Mouse (Mus musculus) lung, adult 2 months (tissue): Measurements from ENCODE around the gene Fbxo9.

Source experiments
- CTCF ChIP-seq: fragments of 200-500 bp; IDR thresholded peaks from 2 replicates; pipeline ENCODE4 v1.5.1; 2011; ENCODE audit warnings: mild to moderate bottlenecking, low read length, control low read depth; ENCODE audit not compliant: insufficient read depth
- POLR2A ChIP-seq: fragments of 200-500 bp; IDR thresholded peaks from 2 replicates; pipeline ENCODE4 v1.6.1; 2011; ENCODE audit warnings: low read depth, mild to moderate bottlenecking, control low read depth, low read length, borderline replicate concordance; ENCODE audit errors: extremely low read depth

GRCm38 (mm10) chr9:78084341-78084740 is 24.5 kb downstream of the Fbxo9 start:
- TF ChIP-seq POLR2A: no peak
- no peak for TF ChIP-seq CTCF
